Mouse (Mus musculus) embryonic facial prominence, embryonic 14.5 days (tissue): ENCODE measurements around the gene Tap2. TPM values are rescaled to one million over a fixed set of nuclear protein-coding genes. Genes with fewer than 3 reads are reported as not detected.

Experiments
- ATAC-seq: fragments of 200-750 bp; cut with Nextera tagmentation; 2 replicates; pipeline ENCODE4 v1.8.0; 2017; ENCODE audit warnings: low read depth, moderate number of reproducible peaks, moderate TSS enrichment
- DNase-seq: peaks from one replicate; pipeline ENCODE4 v3.0.0-alpha.2; 2015; ENCODE audit warnings: low spot score
- H3K27ac ChIP-seq: fragments of 300-500 bp; sonication (generic); replicated peaks from 2 replicates; pipeline ENCODE4 v1.5.1; 2014; ENCODE audit warnings: low read depth, mild to moderate bottlenecking, low read length, moderate library complexity
- H3K27me3 ChIP-seq: fragments of 300-500 bp; sonication (generic); replicated peaks from 2 replicates; pipeline ENCODE4 v1.6.1; 2014; ENCODE audit warnings: low read length; ENCODE audit not compliant: control insufficient read depth, insufficient read depth
- H3K36me3 ChIP-seq: fragments of 300-500 bp; sonication (generic); 2 replicates; pipeline ENCODE4 v1.6.1; 2014; ENCODE audit warnings: low read length, mixed read lengths; ENCODE audit not compliant: control insufficient read depth, insufficient read depth
- H3K4me1 ChIP-seq: fragments of 300-500 bp; sonication (generic); 2 replicates; pipeline ENCODE4 v1.6.1; 2014; ENCODE audit warnings: antibody characterized with exemption, low read length; ENCODE audit not compliant: control insufficient read depth, insufficient read depth
- H3K4me2 ChIP-seq: fragments of 300-500 bp; sonication (generic); 2 replicates; pipeline ENCODE4 v1.6.1; 2014; ENCODE audit warnings: low read depth, mild to moderate bottlenecking, low read length, moderate library complexity, mixed read lengths
- H3K4me3 ChIP-seq: fragments of 300-500 bp; sonication (generic); 2 replicates; pipeline ENCODE4 v1.5.1; 2014; ENCODE audit warnings: low read depth, mild to moderate bottlenecking, low read length
- H3K9ac ChIP-seq: fragments of 300-500 bp; sonication (generic); 2 replicates; pipeline ENCODE4 v1.6.1; 2014; ENCODE audit warnings: low read depth, mild to moderate bottlenecking, low read length, moderate library complexity, mixed read lengths
- H3K9me3 ChIP-seq: fragments of 300-500 bp; sonication (generic); 2 replicates; pipeline ENCODE4 v1.6.1; 2016; ENCODE audit warnings: low read length; ENCODE audit not compliant: control insufficient read depth
- WGBS: fragments of 180-500 bp; shearing (Covaris S2); extraction: QIAGEN DNeasy Blood & Tissue Kit; methylation state at CpG from one replicate; pipeline ENCODE4 v1.1.7; 2014; 5-methylcytosine and 5-hydroxymethylcytosine counted together
- polyA plus RNA-seq: library from polyadenylated mRNA; unstranded; fragments of >200 nt; fragmentation: Nextera tagmentation; extraction: Ambion mirVana; gene quantifications from 2 replicates; pipeline ENCODE4 v1.2.1, GENCODE M21; 2014

Tap2 gene
- 3.3 and 4.1 TPM in 2 replicates for polyA plus RNA-seq

DNA sequence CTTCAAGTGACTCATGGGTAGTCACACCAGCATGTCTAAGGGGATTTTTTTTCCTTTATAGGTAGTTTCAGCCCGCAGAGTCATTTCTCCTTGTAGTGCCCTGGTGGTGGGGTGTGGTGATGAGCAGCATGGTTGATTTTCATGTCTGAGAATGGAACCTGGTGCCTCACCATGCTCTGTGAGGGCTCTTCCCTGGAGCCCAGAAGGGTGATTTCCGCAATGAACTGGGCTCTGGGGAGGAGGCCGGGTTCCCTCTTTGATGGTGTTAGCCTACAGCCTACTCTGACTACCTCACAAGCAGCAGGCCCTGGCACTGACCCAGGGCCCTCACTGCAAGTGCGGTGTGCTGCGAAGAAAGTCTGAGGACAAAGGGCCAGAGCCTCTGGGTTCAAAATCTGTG, at the start of gene Tap2:
Gene Tap2 (plus strand): TSS at position 84 of the 400 bp plus-strand sequence.
- H3K9ac ChIP-seq = peak within 1 kb of the TSS; percentile 73
- H3K27ac ChIP-seq = no peak within 1 kb of the TSS
- ATAC-seq (no peak), DNase-seq (no peak)
- no peaks in the 10 kb centered on the region for H3K9me3 ChIP-seq
- H3K4me1 ChIP-seq = 0 out of 2 replicates have a peak, but pooled peaks cover under 1% of the 10 kb centered on the region
- peak within 1 kb of the TSS; percentile 89 for H3K4me2 ChIP-seq
- 72% methylated on average over 3 of the region's 5 CpGs for WGBS
- peaks cover 45% of the 10 kb centered on the region for H3K27me3 ChIP-seq
- H3K4me3 ChIP-seq = peak within 1 kb of the TSS; percentile 70
- H3K36me3 ChIP-seq = no peaks in the 10 kb centered on the region

DNA sequence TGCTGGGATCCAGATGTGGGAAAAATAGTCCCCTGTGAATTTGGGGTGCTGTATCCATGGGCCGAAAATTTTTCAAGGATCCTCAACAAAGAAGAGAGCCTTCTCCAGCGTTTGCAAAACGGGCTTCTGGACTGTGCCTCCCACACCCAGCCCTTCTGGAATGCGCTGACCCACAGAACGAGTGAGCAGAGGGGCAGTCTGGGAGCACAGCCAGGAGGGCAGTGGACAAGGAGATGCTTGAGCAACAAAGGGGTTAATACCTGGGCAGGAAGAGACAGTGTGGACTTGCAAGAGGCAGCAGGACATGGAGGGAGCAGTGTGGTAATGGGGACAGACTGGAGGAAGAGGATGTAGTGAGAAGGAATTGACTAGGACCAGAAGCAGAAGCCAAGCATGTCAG, 47.8 kb upstream of the Tap2 start:
- WGBS = 49% methylated on average over 5 of the region's 5 CpGs
- H3K9me3 ChIP-seq = no peaks in the 10 kb centered on the region
- no peak overlapping the region for H3K9ac ChIP-seq
- no peak overlapping the region for H3K4me2 ChIP-seq
- H3K27ac ChIP-seq = no peak overlapping the region
- H3K4me3 ChIP-seq = no peak overlapping the region
- H3K4me1 ChIP-seq = no peaks in the 10 kb centered on the region
- DNase-seq = no peak
- no peaks in the 10 kb centered on the region for H3K36me3 ChIP-seq
- H3K27me3 ChIP-seq = no peaks in the 10 kb centered on the region
- no peak for ATAC-seq

DNA sequence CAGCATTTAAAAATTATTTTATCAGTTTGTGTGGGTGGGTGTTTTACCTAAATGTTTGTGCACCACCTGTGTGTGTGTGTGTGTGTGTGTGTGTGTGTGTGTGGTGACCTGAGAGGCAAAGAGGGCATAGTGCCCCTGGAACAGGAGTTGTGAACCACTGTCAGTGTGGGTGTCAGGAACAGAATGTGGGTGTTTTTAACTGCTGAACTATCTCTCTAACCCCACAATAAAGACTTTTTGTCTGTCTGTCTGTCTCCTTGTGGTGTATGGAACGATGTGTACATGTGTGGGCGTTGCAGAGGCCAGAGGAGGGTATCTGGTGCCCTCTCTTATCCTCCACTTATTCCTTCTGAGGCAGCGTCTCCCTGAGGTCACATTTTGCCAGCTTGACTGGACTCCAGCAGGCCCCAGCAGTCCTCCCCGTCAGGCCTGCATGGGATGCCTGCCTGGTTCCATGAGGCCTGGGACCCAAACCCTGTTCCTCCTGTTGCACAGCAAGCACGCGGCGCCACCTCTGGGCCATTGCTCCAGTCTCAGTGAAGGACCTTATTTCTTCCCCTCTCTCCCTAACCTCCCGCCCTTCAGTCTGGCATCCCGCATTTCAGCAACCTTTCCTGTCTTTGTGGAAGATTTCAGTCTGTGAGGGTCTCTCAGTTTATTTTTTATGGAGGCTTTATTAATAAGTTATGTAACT, 39.0 kb upstream of the Tap2 start:
- Histone ChIP-seq H3K4me1 (no peaks in the 10 kb centered on the region), H3K27me3 (no peaks in the 10 kb centered on the region), H3K9me3 (no peaks in the 10 kb centered on the region), H3K36me3 (no peaks in the 10 kb centered on the region), H3K27ac (no peak overlapping the region), H3K4me2 (no peak overlapping the region), H3K4me3 (no peak overlapping the region), H3K9ac (no peak overlapping the region)
- DNase-seq (no peak), ATAC-seq (no peak)
- 29% methylated on average over 9 of the region's 9 CpGs for WGBS

DNA sequence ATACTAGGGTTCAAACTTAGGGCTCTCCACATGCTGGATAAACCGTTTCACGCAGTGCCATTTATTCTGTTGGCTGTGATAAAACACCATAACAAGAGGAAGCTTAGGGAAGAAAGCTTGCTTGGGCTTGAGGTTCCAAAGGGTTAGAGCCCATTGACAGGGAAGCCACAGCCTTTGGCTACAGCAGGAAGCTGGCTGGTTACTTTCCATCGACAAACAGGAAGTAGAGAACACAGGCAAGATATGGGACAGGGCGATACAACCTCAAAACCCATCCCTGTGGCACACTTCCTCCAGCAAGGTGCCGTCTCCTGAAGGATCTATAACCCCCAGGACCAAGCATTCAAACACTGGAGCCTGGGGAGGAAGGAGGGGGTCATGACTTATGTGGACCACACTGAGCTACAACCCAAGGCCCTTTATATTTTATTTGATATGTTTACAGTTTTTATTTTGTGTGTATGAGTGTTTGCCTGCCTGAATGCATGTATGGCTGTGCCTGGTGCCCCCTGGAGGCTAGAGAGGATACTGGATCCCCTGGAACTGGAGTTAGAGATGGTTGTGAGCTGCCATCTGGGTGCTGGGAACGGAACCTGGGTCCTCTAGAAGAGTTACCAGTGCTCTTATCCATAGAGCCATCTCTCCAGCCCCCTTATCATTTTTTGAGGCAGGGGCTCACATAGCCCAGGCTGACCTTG, 38.1 kb upstream of the Tap2 start:
- Histone ChIP-seq H3K4me3 (no peak overlapping the region), H3K27me3 (no peaks in the 10 kb centered on the region), H3K9me3 (no peaks in the 10 kb centered on the region), H3K4me2 (no peak overlapping the region), H3K36me3 (no peaks in the 10 kb centered on the region), H3K9ac (no peak overlapping the region), H3K27ac (no peak overlapping the region), H3K4me1 (no peaks in the 10 kb centered on the region)
- ATAC-seq (no peak), DNase-seq (no peak)
- WGBS = 80% methylated on average over 6 of the region's 6 CpGs

DNA sequence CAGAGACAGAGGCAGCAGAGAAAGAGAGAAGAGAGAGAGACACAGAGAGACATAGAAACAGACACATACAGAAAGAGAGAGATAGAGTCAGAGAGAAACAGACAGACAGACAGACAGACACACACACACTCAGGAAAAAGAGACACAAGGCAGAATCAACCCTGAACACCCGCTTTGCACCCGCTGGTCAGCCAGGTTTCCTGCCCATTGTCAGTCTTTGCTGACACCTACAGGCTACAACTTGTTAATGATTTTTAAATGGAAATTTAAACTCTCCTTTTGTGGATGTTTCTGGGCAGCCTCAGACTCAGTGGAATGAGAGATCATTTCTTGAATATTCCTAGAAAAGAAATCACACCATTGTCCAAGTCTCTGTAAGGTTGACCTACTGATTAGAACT, 34.0 kb upstream of the Tap2 start:
- no peaks in the 10 kb centered on the region for H3K27me3 ChIP-seq
- peaks cover 7% of the 10 kb centered on the region; the same call in 1 of the 2 replicates for H3K9me3 ChIP-seq
- no peak overlapping the region for H3K4me2 ChIP-seq
- H3K4me1 ChIP-seq = no peaks in the 10 kb centered on the region
- no peak for ATAC-seq
- no peaks in the 10 kb centered on the region for H3K36me3 ChIP-seq
- H3K4me3 ChIP-seq = no peak overlapping the region
- no peak overlapping the region for H3K27ac ChIP-seq
- no peak overlapping the region for H3K9ac ChIP-seq
- 7% methylated on average over 2 of the region's 2 CpGs for WGBS
- DNase-seq = peak; percentile 67

DNA sequence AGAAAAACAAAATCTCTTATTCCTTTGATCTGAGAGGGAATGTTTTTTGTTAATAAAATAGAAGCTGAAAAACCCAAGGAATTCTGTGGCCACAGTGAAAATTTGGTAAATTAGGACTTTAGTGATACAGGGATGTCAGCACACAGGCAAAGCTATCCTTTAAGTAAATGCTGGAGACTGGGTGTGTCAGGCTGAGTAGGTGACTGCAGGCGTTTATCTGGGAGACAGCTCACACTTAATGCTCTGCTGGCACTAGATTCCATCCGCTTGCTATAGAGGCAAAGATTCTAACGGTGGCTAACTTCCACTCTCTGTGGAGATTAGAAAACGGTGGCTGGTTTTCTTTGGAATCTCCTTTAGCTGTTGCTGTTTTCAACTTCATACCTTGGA, 32.8 kb upstream of the Tap2 start:
- no peaks in the 10 kb centered on the region for H3K27me3 ChIP-seq
- H3K4me2 ChIP-seq = no peak overlapping the region
- no peaks in the 10 kb centered on the region for H3K36me3 ChIP-seq
- no peak overlapping the region for H3K27ac ChIP-seq
- ATAC-seq (no peak), DNase-seq (no peak)
- no peak overlapping the region for H3K4me3 ChIP-seq
- H3K9me3 ChIP-seq = peaks cover 7% of the 10 kb centered on the region; the same call in 1 of the 2 replicates
- 27% methylated on average over 4 of the region's 4 CpGs for WGBS
- H3K9ac ChIP-seq = no peak overlapping the region
- no peaks in the 10 kb centered on the region for H3K4me1 ChIP-seq

DNA sequence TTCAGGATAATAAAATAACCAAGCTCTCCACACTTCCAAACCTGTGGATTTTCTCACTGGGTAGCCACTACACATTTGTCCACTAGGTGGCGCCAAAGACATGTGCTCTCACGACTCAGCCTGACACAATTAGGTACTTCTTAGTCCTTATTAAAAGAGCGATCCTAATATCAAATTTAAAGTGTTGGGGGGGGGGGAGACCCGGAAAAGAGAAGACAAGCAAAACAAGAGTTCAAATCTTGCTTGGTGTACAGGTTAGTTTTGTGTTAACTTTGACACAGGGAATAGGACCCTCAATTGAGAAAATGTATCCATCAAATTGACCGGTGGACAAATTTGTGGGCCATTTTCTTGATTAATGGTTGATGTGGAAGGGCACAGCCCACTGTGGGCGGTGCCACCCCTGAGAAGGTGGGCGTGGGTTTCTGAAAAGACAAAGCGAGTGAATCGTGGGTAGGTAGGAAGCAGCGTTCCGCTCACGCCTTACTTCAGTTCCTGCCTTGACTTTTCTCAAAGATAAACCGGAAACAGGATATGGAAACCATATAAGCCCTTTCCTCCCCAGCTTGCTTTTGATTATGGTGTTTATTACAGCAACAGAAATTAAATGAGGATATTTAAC, 32.3 kb upstream of the Tap2 start:
- H3K4me3 ChIP-seq = no peak overlapping the region
- H3K4me1 ChIP-seq = no peaks in the 10 kb centered on the region
- no peaks in the 10 kb centered on the region for H3K36me3 ChIP-seq
- DNase-seq = peak; percentile 69
- no peaks in the 10 kb centered on the region for H3K27me3 ChIP-seq
- ATAC-seq = no peak
- peaks cover 7% of the 10 kb centered on the region; the same call in 1 of the 2 replicates for H3K9me3 ChIP-seq
- no peak overlapping the region for H3K27ac ChIP-seq
- H3K9ac ChIP-seq = no peak overlapping the region
- no peak overlapping the region for H3K4me2 ChIP-seq
- WGBS = 40% methylated on average over 13 of the region's 13 CpGs

DNA sequence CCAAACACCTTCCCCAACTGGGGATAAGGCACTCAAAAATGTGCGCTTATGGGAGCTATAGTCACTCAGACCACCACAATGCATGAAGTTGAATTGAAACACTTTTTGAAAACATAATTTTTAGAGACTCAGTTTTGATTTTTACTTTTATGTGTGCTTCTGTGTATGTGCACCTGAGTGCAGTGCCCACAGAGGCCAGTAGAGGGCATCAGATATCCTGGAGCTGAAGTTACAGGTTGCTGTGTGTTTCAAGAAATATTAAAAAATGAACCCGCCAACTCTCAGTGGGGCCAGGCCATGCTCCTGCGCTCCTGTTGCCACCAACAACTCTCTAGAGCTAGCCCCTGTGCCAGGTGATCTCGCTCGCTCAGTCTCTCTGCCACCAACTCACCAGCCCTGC, 30.8 kb upstream of the Tap2 start:
- Histone ChIP-seq H3K9me3 (peaks cover 17% of the 10 kb centered on the region; the same call in 1 of the 2 replicates), H3K4me3 (no peak overlapping the region), H3K27ac (no peak overlapping the region), H3K4me2 (no peak overlapping the region), H3K4me1 (no peaks in the 10 kb centered on the region), H3K27me3 (no peaks in the 10 kb centered on the region), H3K36me3 (no peaks in the 10 kb centered on the region), H3K9ac (no peak overlapping the region)
- DNase-seq (no peak), ATAC-seq (no peak)
- 94% methylated on average over 5 of the region's 5 CpGs for WGBS
